Mouse (Mus musculus) heart, embryonic 14.5 days (tissue): ENCODE measurements around the gene Obsl1. TPM values are rescaled to one million over a fixed set of nuclear protein-coding genes. Genes with fewer than 3 reads are reported as not detected.

ENCODE experiments used
- ATAC-seq: fragments of 200-750 bp; cut with Nextera tagmentation; 2 replicates; pipeline ENCODE4 v1.8.0; 2017; ENCODE audit warnings: low read depth, moderate TSS enrichment; ENCODE audit not compliant: insufficient number of reproducible peaks, insufficient read depth, low FRiP score
- H3K27ac ChIP-seq, 2 experiments: fragments of 200-500 bp in 1 of 2; fragments of 300-500 bp in 1 of 2; sonication (generic) in 1 of 2; replicated peaks in 1 of 2; 2 replicates each; pipeline ENCODE4 v1.5.1; 2012 to 2014; ENCODE audit warnings: low read depth in 2 of 2, low read length in 2 of 2, control low read depth in 1 of 2, mild to moderate bottlenecking in 1 of 2, mixed read lengths in 1 of 2; ENCODE audit not compliant: control insufficient read depth in 1 of 2, insufficient read depth in 1 of 2
- H3K27me3 ChIP-seq: fragments of 300-500 bp; sonication (generic); 2 replicates; pipeline ENCODE4 v1.6.1; 2014; ENCODE audit warnings: mild to moderate bottlenecking, low read length, control low read depth; ENCODE audit not compliant: control insufficient read depth, insufficient read depth
- H3K36me3 ChIP-seq: fragments of 300-500 bp; sonication (generic); 2 replicates; pipeline ENCODE4 v1.6.1; 2014; ENCODE audit warnings: mild to moderate bottlenecking, control low read depth, low read length, mixed read lengths; ENCODE audit not compliant: control insufficient read depth, insufficient read depth
- H3K4me1 ChIP-seq, 2 experiments: fragments of 200-500 bp in 1 of 2; fragments of 300-500 bp in 1 of 2; sonication (generic) in 1 of 2; 2 replicates each; pipeline ENCODE4 v1.6.1; 2012 to 2014; ENCODE audit warnings: low read length in 2 of 2, control low read depth in 1 of 2, mixed read lengths in 1 of 2; ENCODE audit not compliant: control insufficient read depth in 2 of 2, insufficient read depth in 2 of 2
- H3K4me2 ChIP-seq: fragments of 300-500 bp; sonication (generic); 2 replicates; pipeline ENCODE4 v1.6.1; 2014; ENCODE audit warnings: mild to moderate bottlenecking, low read length
- H3K4me3 ChIP-seq, 2 experiments: fragments of 200-500 bp in 1 of 2; fragments of 300-500 bp in 1 of 2; sonication (generic) in 1 of 2; 2 replicates each; pipeline ENCODE4 v1.5.1; 2012 to 2014; ENCODE audit warnings: low read length in 2 of 2, mild to moderate bottlenecking in 2 of 2, control low read depth in 1 of 2, low read depth in 1 of 2, moderate library complexity in 1 of 2; ENCODE audit not compliant: control insufficient read depth in 1 of 2, insufficient read depth in 1 of 2
- H3K9ac ChIP-seq: fragments of 300-500 bp; sonication (generic); 2 replicates; pipeline ENCODE4 v1.6.1; 2014; ENCODE audit warnings: mild to moderate bottlenecking, low read length
- H3K9me3 ChIP-seq: fragments of 300-500 bp; sonication (generic); 2 replicates; pipeline ENCODE4 v1.6.1; 2016; ENCODE audit warnings: low read length, control low read depth; ENCODE audit not compliant: control insufficient read depth
- WGBS: fragments of 180-500 bp; shearing (Covaris S2); extraction: QIAGEN DNeasy Blood & Tissue Kit; methylation state at CpG from one replicate; pipeline ENCODE4 v1.1.7; 2014; 5-methylcytosine and 5-hydroxymethylcytosine counted together
- polyA plus RNA-seq: library from polyadenylated mRNA; unstranded; fragments of >200 nt; fragmentation: Nextera tagmentation; extraction: Ambion mirVana; gene quantifications from 2 replicates; pipeline ENCODE4 v1.2.1, GENCODE M21; 2014

Obsl1 gene
- polyA plus RNA-seq, 1 experiment from 2014 or later = 124 TPM

DNA sequence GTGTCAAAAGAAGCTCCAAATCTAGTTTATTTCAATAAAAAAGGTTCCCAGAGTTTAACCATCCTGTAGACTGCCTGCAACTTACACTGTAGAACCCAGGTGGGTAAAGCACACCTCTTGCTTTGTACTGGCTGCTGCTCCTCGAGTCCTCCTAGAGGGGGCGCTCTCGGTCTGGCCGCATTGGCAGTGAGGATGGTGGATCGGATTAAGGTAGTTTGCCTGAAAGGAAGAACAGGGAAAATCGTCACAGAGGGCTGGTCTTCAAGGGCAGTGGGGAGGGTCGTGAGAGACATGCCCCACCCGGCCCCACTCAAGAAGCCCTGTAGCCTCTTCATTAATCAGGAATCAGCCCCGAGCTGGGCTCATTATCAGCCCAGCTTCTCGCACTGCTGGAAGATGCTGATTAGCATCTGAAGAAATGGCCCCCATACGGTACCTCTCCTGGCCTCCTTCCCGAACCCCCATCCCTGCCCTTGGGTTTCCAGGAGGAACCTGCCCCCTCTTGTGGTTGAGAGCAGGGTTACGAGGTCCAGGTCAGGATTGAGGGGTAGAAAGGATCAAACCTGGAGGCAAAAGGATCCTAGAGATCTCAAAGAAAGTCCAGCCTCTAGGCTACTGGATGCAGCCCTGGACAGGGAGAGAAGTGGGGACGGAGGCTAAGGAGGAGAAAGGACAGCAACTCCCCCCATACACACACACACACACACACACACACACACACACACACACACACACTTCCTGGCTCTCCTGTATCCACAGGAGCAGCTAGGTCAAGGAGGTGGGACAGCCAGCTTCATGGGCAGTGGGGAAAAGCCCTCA lies 49.3 kb downstream of the Obsl1 start:
- no peak overlapping the region for H3K4me2 ChIP-seq
- H3K27ac ChIP-seq = no peak overlapping the region
- H3K9ac ChIP-seq = no peak overlapping the region
- no peaks in the 10 kb centered on the region for H3K9me3 ChIP-seq
- H3K4me3 ChIP-seq = no peak overlapping the region
- peaks cover 56% of the 10 kb centered on the region for H3K27me3 ChIP-seq
- H3K36me3 ChIP-seq = no peaks in the 10 kb centered on the region
- 14% methylated on average over 14 of the region's 14 CpGs for WGBS
- H3K4me1 ChIP-seq = peaks cover 11 to 22% of the 10 kb centered on the region in 2 experiments
- ATAC-seq = no peak

GRCm38 (mm10) chr1:75455948-75456347 lies 50.3 kb downstream of the Obsl1 start:
- ATAC-seq = no peak
- H3K36me3 ChIP-seq = no peaks in the 10 kb centered on the region
- H3K4me3 ChIP-seq = no peak overlapping the region
- H3K27me3 ChIP-seq = peaks cover 66% of the 10 kb centered on the region
- no peaks in the 10 kb centered on the region for H3K9me3 ChIP-seq
- H3K4me1 ChIP-seq = peaks cover 11 to 25% of the 10 kb centered on the region in 2 experiments
- H3K9ac ChIP-seq = no peak overlapping the region
- H3K4me2 ChIP-seq = no peak overlapping the region
- no peak overlapping the region for H3K27ac ChIP-seq
- WGBS = 49% methylated on average over 5 of the region's 5 CpGs

DNA sequence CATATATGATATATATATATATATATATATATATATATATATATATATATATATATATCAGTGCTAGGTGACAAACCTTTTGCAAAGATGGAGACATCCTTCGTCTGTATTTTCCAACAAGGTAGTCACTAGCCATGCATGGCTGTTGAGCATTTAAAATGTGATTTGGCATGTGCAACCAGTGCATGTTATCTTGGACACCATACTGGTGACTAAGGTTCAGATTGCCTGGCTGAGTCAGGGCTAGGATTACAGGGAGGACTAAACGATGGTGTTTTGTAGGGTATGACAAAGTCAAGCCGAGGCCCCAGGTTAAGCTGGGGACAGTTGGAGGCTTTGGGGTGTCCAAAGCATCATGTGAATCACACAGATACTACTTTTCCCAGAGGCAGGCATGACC lies 50.8 kb downstream of the Obsl1 start:
- H3K27me3 ChIP-seq = peaks cover 72% of the 10 kb centered on the region
- H3K27ac ChIP-seq = no peak overlapping the region
- WGBS = 75% methylated on average over 3 of the region's 3 CpGs
- peaks cover 11 to 31% of the 10 kb centered on the region in 2 experiments for H3K4me1 ChIP-seq
- no peak overlapping the region for H3K4me3 ChIP-seq
- H3K9ac ChIP-seq = no peak overlapping the region
- no peaks in the 10 kb centered on the region for H3K9me3 ChIP-seq
- H3K4me2 ChIP-seq = no peak overlapping the region
- ATAC-seq = no peak
- H3K36me3 ChIP-seq = no peaks in the 10 kb centered on the region

- Histone ChIP-seq H3K36me3 (no peaks in the 10 kb centered on the region), H3K9ac (no peak overlapping the region), H3K4me2 (no peak overlapping the region), H3K4me1 (peaks cover 13 to 38% of the 10 kb centered on the region in 2 experiments), H3K4me3 (no peak overlapping the region), H3K27ac (no peak overlapping the region), H3K27me3 (peaks cover 95% of the 10 kb centered on the region), H3K9me3 (no peaks in the 10 kb centered on the region)
- WGBS = 64% methylated on average over 5 of the region's 5 CpGs
- no peak for ATAC-seq
These were observed 54.4 kb downstream of the Obsl1 start for GRCm38 (mm10) chr1:75451900-75452299.

- ATAC-seq = no peak
- 1% methylated on average over 35 of the region's 35 CpGs for WGBS
- H3K4me3 ChIP-seq = peak within 1 kb of the TSS; percentile 2 to 31; a peak in 2 of 4 replicates
- H3K27ac ChIP-seq = no peak within 1 kb of the TSS
- peaks cover 23 to 53% of the 10 kb centered on the region in 2 experiments for H3K4me1 ChIP-seq
- no peaks in the 10 kb centered on the region for H3K9me3 ChIP-seq
- no peaks in the 10 kb centered on the region for H3K36me3 ChIP-seq
- H3K27me3 ChIP-seq = peaks cover 84% of the 10 kb centered on the region
- H3K4me2 ChIP-seq = peak within 1 kb of the TSS; percentile 64
- peak within 1 kb of the TSS; percentile 44; the same call in 1 of the 2 replicates for H3K9ac ChIP-seq
These were observed 55.8 kb downstream of the Obsl1 start, which contains the start of gene Asic4 for GRCm38 (mm10) chr1:75450314-75451005. TSS of gene Asic4 (plus strand) at chr1:75450436.

GRCm38 (mm10) chr1:75449377-75450135 lies 56.7 kb downstream of the Obsl1 start:
- 0 out of 4 replicates have a peak overlapping the region, but pooled peaks of 1 of the 2 experiments have one; percentile 31 for H3K4me3 ChIP-seq
- no peaks in the 10 kb centered on the region for H3K9me3 ChIP-seq
- WGBS = 7% methylated on average over 8 of the region's 8 CpGs
- H3K27ac ChIP-seq = no peak overlapping the region
- ATAC-seq = no peak
- H3K4me1 ChIP-seq = peaks cover 26 to 60% of the 10 kb centered on the region in 2 experiments
- H3K4me2 ChIP-seq = peak overlapping the region; percentile 64
- H3K36me3 ChIP-seq = no peaks in the 10 kb centered on the region
- H3K27me3 ChIP-seq = peaks cover 81% of the 10 kb centered on the region
- no peak overlapping the region for H3K9ac ChIP-seq

- H3K27me3 ChIP-seq = peaks cover 80% of the 10 kb centered on the region
- H3K9ac ChIP-seq = no peak overlapping the region
- no peak overlapping the region for H3K4me2 ChIP-seq
- H3K4me3 ChIP-seq = no peak overlapping the region
- H3K36me3 ChIP-seq = no peaks in the 10 kb centered on the region
- ATAC-seq = no peak
- WGBS = 5% methylated on average over 14 of the region's 14 CpGs
- no peaks in the 10 kb centered on the region for H3K9me3 ChIP-seq
- H3K27ac ChIP-seq = no peak overlapping the region
- peaks cover 26 to 60% of the 10 kb centered on the region in 2 experiments for H3K4me1 ChIP-seq
These were observed 57.3 kb downstream of the Obsl1 start for GRCm38 (mm10) chr1:75448937-75449336.
